Mouse (Mus musculus): ENCODE data around the gene Taok3. TPM values are rescaled to one million over a fixed set of nuclear protein-coding genes. Genes with fewer than 3 reads are reported as not detected.
"Not testable (repeated sequence)": the region's sequence is repeated elsewhere in the genome, so short reads cannot be mapped to it uniquely, and the experiment has no call there.

The Taok3 gene
- polyA plus RNA-seq, 1 experiment from 2014 or later: 32.1 TPM

GRCm38 (mm10) chr5:117289646-117290045, 169.7 kb downstream of the Taok3 start:
- no peak overlapping the region for H3K4me3 ChIP-seq (ENCODE audit: low read depth, low read length)
- no peak overlapping the region for H3K4me2 ChIP-seq (ENCODE audit: low read length)
- no peak overlapping the region for H3K27ac ChIP-seq (ENCODE audit: low read depth, low read length)
- no peaks in the 10 kb centered on the region for H3K27me3 ChIP-seq (replicated peaks; ENCODE audit: control insufficient read depth, insufficient read depth, low read length)
- no peak for DNase-seq (ENCODE audit: low spot score)
- ATAC-seq: no peak
- peaks cover 17% of the 10 kb centered on the region for H3K4me1 ChIP-seq (ENCODE audit: control insufficient read depth, insufficient read depth, low read length)
- no peaks in the 10 kb centered on the region for H3K9me3 ChIP-seq (replicated peaks; ENCODE audit: control insufficient read depth, low read length)
- no peak overlapping the region for H3K9ac ChIP-seq (ENCODE audit: low read length)
- peaks cover 8% of the 10 kb centered on the region for H3K36me3 ChIP-seq (ENCODE audit: control insufficient read depth, insufficient read depth, low read length)

GRCm38 (mm10) chr5:117290081-117290480, 170.2 kb downstream of the Taok3 start:
- H3K36me3 ChIP-seq (ENCODE audit: control insufficient read depth, insufficient read depth, low read length): peaks cover 3% of the 10 kb centered on the region; the same call in 1 of the 2 replicates
- H3K27ac ChIP-seq (ENCODE audit: low read depth, low read length): no peak overlapping the region
- no peak overlapping the region for H3K9ac ChIP-seq (ENCODE audit: low read length)
- no peaks in the 10 kb centered on the region for H3K9me3 ChIP-seq (replicated peaks; ENCODE audit: control insufficient read depth, low read length)
- no peak for ATAC-seq
- H3K4me1 ChIP-seq (ENCODE audit: control insufficient read depth, insufficient read depth, low read length): peaks cover 14% of the 10 kb centered on the region
- no peak overlapping the region for H3K4me2 ChIP-seq (ENCODE audit: low read length)
- no peak overlapping the region for H3K4me3 ChIP-seq (ENCODE audit: low read depth, low read length)
- WGBS: 95% methylated on average over 2 of the region's 2 CpGs
- DNase-seq (ENCODE audit: low spot score): no peak
- H3K27me3 ChIP-seq (replicated peaks; ENCODE audit: control insufficient read depth, insufficient read depth, low read length): no peaks in the 10 kb centered on the region

- WGBS: 92% methylated on average over 3 of the region's 3 CpGs
- DNase-seq (ENCODE audit: low spot score): no peak
- no peaks in the 10 kb centered on the region for H3K27me3 ChIP-seq (replicated peaks; ENCODE audit: control insufficient read depth, insufficient read depth, low read length)
These were observed 171.4 kb downstream of the Taok3 start for GRCm38 (mm10) chr5:117291312-117291711.

GRCm38 (mm10) chr5:117292547-117292946, 172.6 kb downstream of the Taok3 start:
- Histone ChIP-seq H3K4me1 (ENCODE audit: control insufficient read depth, insufficient read depth, low read length) (no peaks in the 10 kb centered on the region), H3K9ac (ENCODE audit: low read length) (no peak overlapping the region), H3K36me3 (ENCODE audit: control insufficient read depth, insufficient read depth, low read length) (no peaks in the 10 kb centered on the region), H3K27ac (ENCODE audit: low read depth, low read length) (no peak overlapping the region), H3K9me3 (replicated peaks; ENCODE audit: control insufficient read depth, low read length) (no peaks in the 10 kb centered on the region), H3K4me3 (ENCODE audit: low read depth, low read length) (no peak overlapping the region), H3K4me2 (ENCODE audit: low read length) (no peak overlapping the region), H3K27me3 (replicated peaks; ENCODE audit: control insufficient read depth, insufficient read depth, low read length) (no peaks in the 10 kb centered on the region)
- DNase-seq (ENCODE audit: low spot score) (no peak), ATAC-seq (no peak)
- 86% methylated on average over 6 of the region's 6 CpGs for WGBS

More at GRCm38 (mm10) chr5:117291312-117291711, 171.4 kb downstream of the Taok3 start:
- H3K4me3 ChIP-seq (ENCODE audit: low read depth, low read length): no peak overlapping the region
- no peak overlapping the region for H3K4me2 ChIP-seq (ENCODE audit: low read length)
- H3K4me1 ChIP-seq (ENCODE audit: control insufficient read depth, insufficient read depth, low read length): peaks cover 3% of the 10 kb centered on the region
- H3K9me3 ChIP-seq (replicated peaks; ENCODE audit: control insufficient read depth, low read length): no peaks in the 10 kb centered on the region
- H3K27ac ChIP-seq (ENCODE audit: low read depth, low read length): no peak overlapping the region
- no peak overlapping the region for H3K9ac ChIP-seq (ENCODE audit: low read length)
- no peaks in the 10 kb centered on the region for H3K36me3 ChIP-seq (ENCODE audit: control insufficient read depth, insufficient read depth, low read length)
- no peak for ATAC-seq

- 81% methylated on average over 3 of the region's 3 CpGs for WGBS
- H3K36me3 ChIP-seq (ENCODE audit: control insufficient read depth, insufficient read depth, low read length); H3K27ac ChIP-seq (ENCODE audit: low read depth, low read length): not testable (repeated sequence)
These were observed 173.8 kb downstream of the Taok3 start for GRCm38 (mm10) chr5:117293776-117294175.

GRCm38 (mm10) chr5:117295011-117295410, 175.1 kb downstream of the Taok3 start:
- H3K4me1 ChIP-seq (ENCODE audit: control insufficient read depth, insufficient read depth, low read length): no peaks in the 10 kb centered on the region
- H3K4me3 ChIP-seq (ENCODE audit: low read depth, low read length): no peak overlapping the region
- no peak overlapping the region for H3K4me2 ChIP-seq (ENCODE audit: low read length)
- no peaks in the 10 kb centered on the region for H3K36me3 ChIP-seq (ENCODE audit: control insufficient read depth, insufficient read depth, low read length)
- WGBS: 95% methylated on average over 8 of the region's 8 CpGs
- no peak overlapping the region for H3K9ac ChIP-seq (ENCODE audit: low read length)
- H3K27ac ChIP-seq (ENCODE audit: low read depth, low read length): no peak overlapping the region
- no peaks in the 10 kb centered on the region for H3K9me3 ChIP-seq (replicated peaks; ENCODE audit: control insufficient read depth, low read length)
- ATAC-seq (no peak), DNase-seq (ENCODE audit: low spot score) (no peak)
- no peaks in the 10 kb centered on the region for H3K27me3 ChIP-seq (replicated peaks; ENCODE audit: control insufficient read depth, insufficient read depth, low read length)

More at GRCm38 (mm10) chr5:117293776-117294175, 173.8 kb downstream of the Taok3 start:
- not testable (repeated sequence) for H3K4me2 ChIP-seq (ENCODE audit: low read length); H3K4me3 ChIP-seq (ENCODE audit: low read depth, low read length); H3K9me3 ChIP-seq (replicated peaks; ENCODE audit: control insufficient read depth, low read length); H3K4me1 ChIP-seq (ENCODE audit: control insufficient read depth, insufficient read depth, low read length); DNase-seq (ENCODE audit: low spot score); H3K9ac ChIP-seq (ENCODE audit: low read length); ATAC-seq; H3K27me3 ChIP-seq (replicated peaks; ENCODE audit: control insufficient read depth, insufficient read depth, low read length)

GRCm38 (mm10) chr5:117302899-117303298, 183.0 kb downstream of the Taok3 start:
- WGBS: 72% methylated on average over 3 of the region's 3 CpGs

GRCm38 (mm10) chr5:117303691-117304579, 184.0 kb downstream of the Taok3 start:
- Histone ChIP-seq H3K4me1 (ENCODE audit: control insufficient read depth, insufficient read depth, low read length) (no peaks in the 10 kb centered on the region), H3K4me3 (ENCODE audit: low read depth, low read length) (no peak overlapping the region), H3K27ac (ENCODE audit: low read depth, low read length) (no peak overlapping the region), H3K9ac (ENCODE audit: low read length) (no peak overlapping the region), H3K36me3 (ENCODE audit: control insufficient read depth, insufficient read depth, low read length) (no peaks in the 10 kb centered on the region), H3K27me3 (replicated peaks; ENCODE audit: control insufficient read depth, insufficient read depth, low read length) (no peaks in the 10 kb centered on the region), H3K9me3 (replicated peaks; ENCODE audit: control insufficient read depth, low read length) (no peaks in the 10 kb centered on the region), H3K4me2 (ENCODE audit: low read length) (no peak overlapping the region)
- ATAC-seq (no peak), DNase-seq (ENCODE audit: low spot score) (no peak)
- WGBS: 57% methylated on average over 18 of the region's 18 CpGs

More at GRCm38 (mm10) chr5:117302899-117303298, 183.0 kb downstream of the Taok3 start:
- DNase-seq (ENCODE audit: low spot score) (no peak), ATAC-seq (no peak)
- Histone ChIP-seq H3K4me3 (ENCODE audit: low read depth, low read length) (no peak overlapping the region), H3K27me3 (replicated peaks; ENCODE audit: control insufficient read depth, insufficient read depth, low read length) (no peaks in the 10 kb centered on the region), H3K9me3 (replicated peaks; ENCODE audit: control insufficient read depth, low read length) (no peaks in the 10 kb centered on the region), H3K27ac (ENCODE audit: low read depth, low read length) (no peak overlapping the region), H3K36me3 (ENCODE audit: control insufficient read depth, insufficient read depth, low read length) (no peaks in the 10 kb centered on the region), H3K4me2 (ENCODE audit: low read length) (no peak overlapping the region), H3K9ac (ENCODE audit: low read length) (no peak overlapping the region), H3K4me1 (ENCODE audit: control insufficient read depth, insufficient read depth, low read length) (no peaks in the 10 kb centered on the region)

GRCm38 (mm10) chr5:117304947-117305346, 185.0 kb downstream of the Taok3 start:
- 78% methylated on average over 7 of the region's 7 CpGs for WGBS
- H3K4me2 ChIP-seq (ENCODE audit: low read length): no peak overlapping the region
- H3K27ac ChIP-seq (ENCODE audit: low read depth, low read length): no peak overlapping the region
- no peaks in the 10 kb centered on the region for H3K9me3 ChIP-seq (replicated peaks; ENCODE audit: control insufficient read depth, low read length)
- no peak for ATAC-seq
- no peaks in the 10 kb centered on the region for H3K36me3 ChIP-seq (ENCODE audit: control insufficient read depth, insufficient read depth, low read length)
- DNase-seq (ENCODE audit: low spot score): peak; percentile 78
- H3K4me3 ChIP-seq (ENCODE audit: low read depth, low read length): no peak overlapping the region
- no peaks in the 10 kb centered on the region for H3K27me3 ChIP-seq (replicated peaks; ENCODE audit: control insufficient read depth, insufficient read depth, low read length)
- no peaks in the 10 kb centered on the region for H3K4me1 ChIP-seq (ENCODE audit: control insufficient read depth, insufficient read depth, low read length)
- no peak overlapping the region for H3K9ac ChIP-seq (ENCODE audit: low read length)

Measured in forebrain, embryonic 14.5 days (tissue).